Mouse (Mus musculus): ENCODE data around the gene Tmeff1.

DNA sequence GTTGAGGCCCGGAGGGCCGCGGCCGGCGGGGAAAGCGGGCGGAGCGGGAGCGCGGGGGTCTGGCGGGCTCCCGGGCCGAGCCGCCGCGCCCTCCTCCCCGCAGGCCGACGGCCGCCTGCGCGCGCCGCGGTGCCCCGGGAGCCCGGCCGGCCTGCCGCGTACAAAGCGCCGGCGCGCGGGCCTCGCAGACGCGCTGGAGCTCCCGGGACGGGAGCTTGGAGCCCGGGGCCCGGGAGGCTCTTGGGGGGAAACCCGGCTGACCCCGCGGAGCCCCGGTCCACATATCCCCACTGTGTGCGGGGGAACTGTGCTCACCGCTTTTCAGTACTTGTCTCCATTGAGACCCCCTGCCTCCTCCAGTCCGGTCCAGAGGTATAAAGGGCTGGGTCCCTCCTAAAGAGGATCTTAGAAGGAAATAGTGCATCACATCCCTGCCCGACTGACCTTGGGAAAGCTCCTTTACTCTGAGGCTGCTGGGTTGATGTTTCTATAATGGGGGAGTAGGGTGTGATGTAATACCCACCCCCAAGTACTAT, 44.3 kb upstream of the Tmeff1 start:
- TF ChIP-seq ZC3H11A (IDR thresholded peaks at IDR 0.05; ENCODE audit: borderline replicate concordance, low read depth, low read length) (no peak), ZNF384 (IDR thresholded peaks at IDR 0.05; ENCODE audit: low read depth, low read length) (no peak)
